ENCODE assay signal across 23 mouse cellular contexts in the genomic region with DNA sequence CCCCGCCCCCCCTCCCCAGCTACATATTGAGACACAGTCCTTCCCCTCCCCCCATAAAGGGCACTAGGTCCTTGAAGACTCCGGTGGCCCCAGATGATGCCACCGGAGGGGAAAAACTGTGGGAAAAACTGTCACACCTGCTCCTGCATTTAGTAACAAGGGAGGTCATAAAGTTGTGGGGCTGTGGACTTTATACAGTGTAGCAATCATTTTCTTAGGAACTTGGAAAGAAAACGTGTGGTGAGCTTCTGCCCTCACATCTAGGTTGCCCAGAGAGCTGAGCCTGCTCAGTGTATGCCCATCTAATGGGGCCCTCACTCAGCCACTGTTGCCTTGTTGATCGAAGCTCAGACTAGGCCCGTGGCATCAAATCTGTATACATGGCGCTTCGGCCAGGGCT. TPM values are rescaled to one million over a fixed set of nuclear protein-coding genes. Genes with fewer than 3 reads are reported as not detected.
DNase-seq lines count a peak whose midpoint lies in the region; ATAC-seq and TF ChIP-seq lines count a peak whose summit lies in the region.
"Had no signal": no experiment of that assay in that cellular context is flagged by ENCODE, and none has a peak within 500 bp of the region (broad histone marks: within the 10 kb centered on the region; RNA-seq: fewer than 3 reads in every experiment).

No protein-coding gene starts in this region.

- H3K4me3 ChIP-seq in liver, adult 2 months (ENCODE audit: insufficient read depth, low read depth, low read length): no peak overlapping the region
- no peak overlapping the region for H3K4me3 ChIP-seq in intestine, embryonic 15.5 days (replicated peaks)
- H3K4me3 ChIP-seq in intestine, embryonic 16.5 days (ENCODE audit: low read length): no peak overlapping the region
- H3K4me3 ChIP-seq in intestine, postnatal 0 days (ENCODE audit: low read depth, low read length): no peak overlapping the region
- H3K4me3 ChIP-seq in neural tube, embryonic 15.5 days (replicated peaks): no peak overlapping the region

- H3K9me3 ChIP-seq in intestine, embryonic 15.5 days: no peaks in the 10 kb centered on the region
- H3K9me3 ChIP-seq in intestine, embryonic 16.5 days (ENCODE audit: control insufficient read depth, low read length): no peaks in the 10 kb centered on the region
- H3K9me3 ChIP-seq in intestine, postnatal 0 days (ENCODE audit: control insufficient read depth): no peaks in the 10 kb centered on the region
- no peaks in the 10 kb centered on the region for H3K9me3 ChIP-seq in neural tube, embryonic 15.5 days (replicated peaks)

- intact Hi-C loops in heart, postnatal 25 days (cut with DNase I): no loop called here

- H3K79me2 ChIP-seq in liver, adult 2 months (ENCODE audit: control insufficient read depth, insufficient read depth, low read length): no peaks in the 10 kb centered on the region

- ATAC-seq in intestine, embryonic 15.5 days: peak; percentile 70
- peak; percentile 85 for ATAC-seq in intestine, embryonic 16.5 days
- peak; percentile 83 for ATAC-seq in intestine, postnatal 0 days
- no peak for ATAC-seq in neural tube, embryonic 15.5 days (ENCODE audit: low FRiP score)
- ATAC-seq: activated CD4-positive, CD25-positive, alpha-beta regulatory T cell, adult 4 months; CD4-positive, CD25-positive, alpha-beta regulatory T cell, adult 4 months; Patski had no signal

- H3K27ac ChIP-seq in liver, adult 2 months (replicated peaks; ENCODE audit: insufficient read depth, low read depth, low read length): no peak overlapping the region
- no peak overlapping the region for H3K27ac ChIP-seq in intestine, embryonic 15.5 days
- peak overlapping the region; percentile 57 for H3K27ac ChIP-seq in intestine, embryonic 16.5 days (ENCODE audit: low read length)
- H3K27ac ChIP-seq in intestine, postnatal 0 days (ENCODE audit: low read depth, low read length): no peak overlapping the region
- H3K27ac ChIP-seq in neural tube, embryonic 15.5 days (replicated peaks): no peak overlapping the region

- H3K9ac ChIP-seq in liver, adult 2 months (ENCODE audit: low read depth, low read length): no peak overlapping the region
- no peak overlapping the region for H3K9ac ChIP-seq in intestine, embryonic 15.5 days
- no peak overlapping the region for H3K9ac ChIP-seq in intestine, embryonic 16.5 days (ENCODE audit: low read depth, low read length)
- no peak overlapping the region for H3K9ac ChIP-seq in intestine, postnatal 0 days (ENCODE audit: low read depth, low read length)
- H3K9ac ChIP-seq in neural tube, embryonic 15.5 days (replicated peaks): no peak overlapping the region

- H3K36me3 ChIP-seq in liver, adult 2 months (ENCODE audit: control insufficient read depth, insufficient read depth, low read length): no peaks in the 10 kb centered on the region
- no peaks in the 10 kb centered on the region for H3K36me3 ChIP-seq in intestine, embryonic 15.5 days
- no peaks in the 10 kb centered on the region for H3K36me3 ChIP-seq in intestine, embryonic 16.5 days (ENCODE audit: control insufficient read depth, insufficient read depth, low read length)
- H3K36me3 ChIP-seq in intestine, postnatal 0 days (ENCODE audit: control insufficient read depth, insufficient read depth): no peaks in the 10 kb centered on the region
- no peaks in the 10 kb centered on the region for H3K36me3 ChIP-seq in neural tube, embryonic 15.5 days
- H3K36me3 ChIP-seq: G1E had no signal

- H3K4me2 ChIP-seq in intestine, embryonic 15.5 days (replicated peaks): no peak overlapping the region
- H3K4me2 ChIP-seq in intestine, embryonic 16.5 days (ENCODE audit: low read depth, low read length): no peak overlapping the region
- 0 out of 2 replicates have a peak overlapping the region, but pooled peaks have one; percentile 25 for H3K4me2 ChIP-seq in intestine, postnatal 0 days (replicated peaks; ENCODE audit: low read depth)
- H3K4me2 ChIP-seq in neural tube, embryonic 15.5 days: no peak overlapping the region

- TF ChIP-seq CTCF in liver, adult 2 months (IDR thresholded peaks at IDR 0.05; ENCODE audit: low read depth, low read length): no peak
- TF ChIP-seq CTCF in intestine, postnatal 0 days (IDR thresholded peaks at IDR 0.05; ENCODE audit: low read depth): no peak

- no peaks in the 10 kb centered on the region for H3K27me3 ChIP-seq in liver, adult 2 months (ENCODE audit: control insufficient read depth, insufficient read depth, low read length)
- H3K27me3 ChIP-seq in intestine, embryonic 15.5 days (replicated peaks): no peaks in the 10 kb centered on the region
- no peaks in the 10 kb centered on the region for H3K27me3 ChIP-seq in intestine, embryonic 16.5 days (replicated peaks; ENCODE audit: control insufficient read depth, insufficient read depth, low read length)
- H3K27me3 ChIP-seq in intestine, postnatal 0 days (replicated peaks; ENCODE audit: control insufficient read depth, insufficient read depth, low read length): no peaks in the 10 kb centered on the region
- H3K27me3 ChIP-seq in neural tube, embryonic 15.5 days (replicated peaks): no peaks in the 10 kb centered on the region
- H3K27me3 ChIP-seq: CH12.LX, Patski had no signal

- no peaks in the 10 kb centered on the region for H3K4me1 ChIP-seq in liver, adult 2 months (ENCODE audit: control insufficient read depth, insufficient read depth, low read length)
- peaks cover 8% of the 10 kb centered on the region; the same call in 1 of the 2 replicates for H3K4me1 ChIP-seq in intestine, embryonic 15.5 days (replicated peaks)
- H3K4me1 ChIP-seq in intestine, embryonic 16.5 days (ENCODE audit: control insufficient read depth, insufficient read depth, low read length): peaks cover 17% of the 10 kb centered on the region
- H3K4me1 ChIP-seq in intestine, postnatal 0 days (replicated peaks; ENCODE audit: control insufficient read depth, insufficient read depth, low read length): peaks cover 5% of the 10 kb centered on the region; the same call in 1 of the 2 replicates
- H3K4me1 ChIP-seq in neural tube, embryonic 15.5 days: peaks cover 13% of the 10 kb centered on the region

- peak; percentile 30 for DNase-seq in liver, adult 2 months (ENCODE audit: extremely low read depth, low read depth, low spot score)
- no peak for DNase-seq in liver
- DNase-seq in heart, postnatal 25 days (ENCODE audit: low spot score): no peak
- no peak for DNase-seq in cerebellum, adult 8-10 months
- DNase-seq: adrenal gland, adult 2 months; adrenal gland, adult 8-10 months; adrenal gland, postnatal 10 days; adrenal gland, postnatal 14 days; adrenal gland, postnatal 25 days; adrenal gland, postnatal 36 days; B cell, adult 2 months; cerebellum, adult 11 months; cerebellum, adult 11-12 months had no signal

- 82% methylated on average over 8 of the region's 8 CpGs for WGBS in liver, adult 2 months
- WGBS in intestine, embryonic 15.5 days: 77% methylated on average over 8 of the region's 8 CpGs
- 76% methylated on average over 8 of the region's 8 CpGs for WGBS in intestine, embryonic 16.5 days
- 58% methylated on average over 8 of the region's 8 CpGs for WGBS in intestine, postnatal 0 days
- WGBS in neural tube, embryonic 15.5 days: 90% methylated on average over 8 of the region's 8 CpGs

- TF ChIP-seq POLR2A in liver, adult 2 months (IDR thresholded peaks at IDR 0.05; ENCODE audit: extremely low read depth, insufficient read depth, low read length): no peak

RNA-seq across cellular contexts. Expression of gene Kank1, which starts 9.3 kb away (rescaled TPM):
- 33.6 and 37.7 TPM in 2 replicates for total RNA-seq in liver, adult 2 months (2014; rRNA removed)
- polyA plus RNA-seq in liver, adult 2 months (2012; rRNA removed): 31.7 and 32.5 TPM in 2 replicates
- polyA plus RNA-seq in intestine, embryonic 15.5 days (2015; fragmentation: Nextera tagmentation; extraction: Ambion mirVana): 17.0 and 18.8 TPM in 2 replicates
- 15.5 and 16.1 TPM in 2 replicates for polyA plus RNA-seq in intestine, embryonic 16.5 days (2015; fragmentation: Nextera tagmentation; extraction: Ambion mirVana)
- polyA plus RNA-seq in intestine, postnatal 0 days (2015; fragmentation: Nextera tagmentation; extraction: Ambion mirVana): 6.0 and 6.9 TPM in 2 replicates
- polyA plus RNA-seq in neural tube, embryonic 15.5 days (2015; fragmentation: Nextera tagmentation; extraction: Ambion mirVana): 12.6 and 14.7 TPM in 2 replicates
- 10 to 100 TPM; 42.4 to 43.5 TPM for total RNA-seq in heart, postnatal 25 days (2021)
- total RNA-seq: MEL had no signal
- polyA plus RNA-seq: activated CD4-positive, CD25-positive, alpha-beta regulatory T cell, adult 4 months; CD4-positive, CD25-positive, alpha-beta regulatory T cell, adult 4 months; G1E had no signal
